Mouse (Mus musculus): Measurements from ENCODE around the gene Plce1.

DNA sequence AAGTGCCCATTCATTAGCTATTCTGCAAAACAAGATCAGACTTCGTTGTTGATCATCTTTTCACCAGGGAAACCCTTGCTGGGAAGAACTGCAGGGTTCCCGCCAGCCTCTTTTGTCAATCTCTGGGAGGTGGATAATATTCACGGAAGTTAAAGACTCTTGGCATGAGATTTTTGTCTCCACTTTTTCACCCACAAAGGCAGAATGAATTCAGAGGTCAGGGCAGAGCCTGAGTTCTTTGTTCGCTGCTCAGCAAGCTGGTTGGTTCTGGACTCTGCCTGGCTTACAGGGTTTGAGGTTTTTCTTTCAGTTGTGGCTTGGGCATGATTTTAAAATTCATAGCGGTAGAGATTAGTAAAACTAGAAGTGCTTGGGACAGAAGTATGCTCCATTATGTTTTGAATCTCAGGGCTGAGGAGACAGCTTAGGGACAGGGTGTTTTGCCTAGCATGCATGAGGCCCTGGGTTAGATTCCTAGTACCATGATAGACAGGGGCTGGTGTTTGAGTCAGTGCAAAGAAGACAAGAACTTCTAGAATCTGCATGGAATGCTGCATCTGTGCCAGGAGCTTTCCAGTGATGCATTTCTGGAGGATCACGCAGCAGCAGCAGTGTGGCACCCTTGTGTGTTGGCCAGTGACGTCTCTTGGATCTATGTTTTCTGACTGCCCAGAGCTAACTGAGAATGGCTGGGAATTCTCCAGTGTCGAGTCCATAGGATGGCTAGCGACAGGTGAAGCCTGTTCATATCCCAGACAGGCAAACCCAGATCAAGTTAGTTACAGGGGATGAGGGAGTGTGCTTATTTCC is 7.4 kb downstream of the Plce1 start:
- TF ChIP-seq EP300 (IDR thresholded peaks at IDR 0.05; ENCODE audit: low read depth in 1 of 2, low read length in 2 of 2) (no peak), UBTF (IDR thresholded peaks at IDR 0.05; ENCODE audit: borderline replicate concordance, insufficient read depth, low read depth, low read length) (no peak), MYB (IDR thresholded peaks at IDR 0.05; ENCODE audit: low read depth, low read length) (no peak), MAZ (IDR thresholded peaks at IDR 0.05; ENCODE audit: low read depth, low read length) (no peak), CTCF (IDR thresholded peaks at IDR 0.05 in 2 of 3, conservative IDR thresholded peaks at IDR 0.05 in 1 of 3; ENCODE audit: control insufficient read depth in 1 of 3, insufficient read depth in 1 of 3, low read depth in 2 of 3, low read length in 3 of 3, poor library complexity in 1 of 3, severe bottlenecking in 1 of 3) (no peak), MYC (IDR thresholded peaks at IDR 0.05; ENCODE audit: low read depth, low read length) (no peak), JUND (IDR thresholded peaks at IDR 0.05; ENCODE audit: low read depth, low read length) (no peak), USF1 (IDR thresholded peaks at IDR 0.05; ENCODE audit: low read depth, low read length) (no peak), TCF12 (IDR thresholded peaks at IDR 0.05; ENCODE audit: low read depth, low read length) (no peak)
